Mouse (Mus musculus) lung, embryonic 14.5 days (tissue): Measurements from ENCODE around the gene Ralgps1. TPM values are rescaled to one million over a fixed set of nuclear protein-coding genes. Genes with fewer than 3 reads are reported as not detected.

ENCODE experiments used
- ATAC-seq: fragments of 200-750 bp; cut with Nextera tagmentation; 2 replicates; pipeline ENCODE4 v1.8.0; 2017; ENCODE audit warnings: mild to moderate bottlenecking, moderate TSS enrichment, moderate library complexity; ENCODE audit not compliant: insufficient read depth
- DNase-seq: peaks from one replicate; pipeline ENCODE4 v3.0.0-alpha.2; 2015
- H3K27ac ChIP-seq: fragments of 300-500 bp; sonication (generic); 2 replicates; pipeline ENCODE4 v1.5.1; 2014; ENCODE audit warnings: low read depth, mild to moderate bottlenecking, moderate library complexity
- H3K27me3 ChIP-seq: fragments of 300-500 bp; sonication (generic); 2 replicates; pipeline ENCODE4 v1.6.1; 2014; ENCODE audit warnings: low read length, control low read depth; ENCODE audit not compliant: insufficient read depth
- H3K36me3 ChIP-seq: fragments of 300-500 bp; sonication (generic); 2 replicates; pipeline ENCODE4 v1.6.1; 2014; ENCODE audit warnings: control low read depth; ENCODE audit not compliant: insufficient read depth
- H3K4me1 ChIP-seq: fragments of 300-500 bp; sonication (generic); 2 replicates; pipeline ENCODE4 v1.6.1; 2014; ENCODE audit warnings: antibody characterized with exemption, control low read depth; ENCODE audit not compliant: insufficient read depth
- H3K4me2 ChIP-seq: fragments of 300-500 bp; sonication (generic); 2 replicates; pipeline ENCODE4 v1.6.1; 2014; ENCODE audit warnings: mild to moderate bottlenecking
- H3K4me3 ChIP-seq: fragments of 300-500 bp; sonication (generic); 2 replicates; pipeline ENCODE4 v1.5.1; 2014; ENCODE audit warnings: low read depth, low read length
- H3K9ac ChIP-seq: fragments of 300-500 bp; sonication (generic); 2 replicates; pipeline ENCODE4 v1.6.1; 2014
- H3K9me3 ChIP-seq: fragments of 300-500 bp; sonication (generic); 2 replicates; pipeline ENCODE4 v1.6.1; 2016; ENCODE audit warnings: low read depth, low read length, control low read depth
- CTCF ChIP-seq: IDR thresholded peaks from 2 replicates; pipeline ENCODE4 v1.5.1; 2016; ENCODE audit warnings: antibody characterized with exemption, low read depth
- WGBS: fragments of 180-500 bp; shearing (Covaris S2); extraction: QIAGEN DNeasy Blood & Tissue Kit; methylation state at CpG from one replicate; pipeline ENCODE4 v1.1.7; 2014; 5-methylcytosine and 5-hydroxymethylcytosine counted together
- polyA plus RNA-seq: library from polyadenylated mRNA; unstranded; fragments of >200 nt; fragmentation: Nextera tagmentation; extraction: Ambion mirVana; gene quantifications from 2 replicates; pipeline ENCODE4 v1.2.1, GENCODE M21; 2014

Ralgps1 gene
- polyA plus RNA-seq, 1 experiment from 2014 or later, result 6.1 TPM

DNA sequence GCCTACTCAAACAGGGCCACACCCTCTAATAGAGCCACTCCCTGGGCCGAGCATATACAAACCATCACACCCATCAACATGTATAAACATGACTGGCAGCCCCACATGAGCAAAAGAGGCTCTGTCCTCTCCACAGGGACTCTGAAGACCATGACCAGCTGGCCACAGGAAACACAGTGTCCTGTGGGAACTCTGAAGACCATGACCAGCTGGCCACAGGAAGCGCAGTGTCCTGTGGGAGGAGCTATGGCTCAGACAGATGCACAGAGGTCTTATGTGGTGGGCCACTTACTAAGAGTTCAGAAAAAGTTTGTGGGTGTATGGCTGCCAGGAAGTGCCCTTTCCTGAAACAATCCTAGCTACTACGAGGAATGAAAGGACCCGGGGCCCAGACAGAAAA, 72.4 kb downstream of the Ralgps1 start:
- Histone ChIP-seq H3K27me3 (no peaks in the 10 kb centered on the region), H3K4me2 (no peak overlapping the region), H3K4me1 (peaks cover 4% of the 10 kb centered on the region; the same call in 1 of the 2 replicates), H3K27ac (no peak overlapping the region), H3K36me3 (no peaks in the 10 kb centered on the region), H3K9me3 (no peaks in the 10 kb centered on the region), H3K9ac (no peak overlapping the region), H3K4me3 (no peak overlapping the region)
- WGBS, result 77% methylated on average over 4 of the region's 4 CpGs
- no peak for TF ChIP-seq CTCF
- DNase-seq (peak; percentile 29), ATAC-seq (0 out of 2 replicates have a peak, but pooled peaks have one; percentile 11)

DNA sequence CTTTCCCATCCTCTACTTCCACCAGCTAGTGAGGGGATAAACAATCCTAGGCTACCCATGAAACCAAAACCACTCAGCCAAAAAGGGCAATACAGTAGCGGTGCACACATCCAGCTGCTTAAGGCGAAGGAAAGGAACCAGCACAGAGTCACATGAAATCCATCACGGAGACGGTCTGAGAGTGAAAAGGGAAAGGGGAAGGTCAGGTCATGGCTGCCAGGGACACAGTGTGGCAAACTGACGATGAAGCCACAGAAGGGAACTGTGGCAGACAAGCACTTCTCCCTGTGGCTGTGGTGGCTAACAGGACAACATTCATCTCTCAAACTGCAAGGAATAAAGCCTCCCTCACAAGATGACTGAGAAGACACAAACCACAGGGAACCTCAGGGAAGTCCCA, 76.2 kb downstream of the Ralgps1 start:
- Histone ChIP-seq H3K27ac (no peak overlapping the region), H3K9me3 (no peaks in the 10 kb centered on the region), H3K4me2 (no peak overlapping the region), H3K36me3 (no peaks in the 10 kb centered on the region), H3K4me1 (peaks cover 1% of the 10 kb centered on the region; the same call in 1 of the 2 replicates), H3K4me3 (no peak overlapping the region), H3K9ac (no peak overlapping the region), H3K27me3 (no peaks in the 10 kb centered on the region)
- DNase-seq (no peak), ATAC-seq (no peak)
- 67% methylated on average over 5 of the region's 5 CpGs for WGBS
- TF ChIP-seq CTCF, result no peak

DNA sequence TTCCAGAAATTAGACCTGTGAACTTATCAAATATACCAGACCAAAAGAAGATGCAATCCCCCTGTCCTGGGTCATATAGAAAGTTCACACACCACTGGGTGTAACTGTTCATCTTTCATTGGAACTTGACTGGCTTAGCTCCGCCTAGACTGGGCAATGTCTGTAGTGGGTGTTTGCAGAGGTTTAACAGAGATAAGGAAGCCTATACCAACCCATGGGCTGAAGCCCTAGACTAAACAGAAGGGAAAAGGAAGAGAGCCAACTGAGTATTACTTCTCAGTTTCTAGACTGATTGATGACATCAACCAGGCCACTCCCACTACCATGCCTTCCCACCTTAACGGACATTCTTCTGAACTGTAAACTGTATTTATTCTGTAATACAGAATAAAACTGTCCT, 79.2 kb downstream of the Ralgps1 start:
- no peaks in the 10 kb centered on the region for H3K4me1 ChIP-seq
- no peaks in the 10 kb centered on the region for H3K9me3 ChIP-seq
- H3K4me3 ChIP-seq, result no peak overlapping the region
- H3K9ac ChIP-seq, result no peak overlapping the region
- WGBS, result 47% methylated on average over 2 of the region's 2 CpGs
- DNase-seq, result no peak
- no peak for TF ChIP-seq CTCF
- no peak overlapping the region for H3K4me2 ChIP-seq
- no peak; the same call in 1 of the 2 replicates for ATAC-seq
- H3K36me3 ChIP-seq, result no peaks in the 10 kb centered on the region
- no peaks in the 10 kb centered on the region for H3K27me3 ChIP-seq
- H3K27ac ChIP-seq, result no peak overlapping the region

DNA sequence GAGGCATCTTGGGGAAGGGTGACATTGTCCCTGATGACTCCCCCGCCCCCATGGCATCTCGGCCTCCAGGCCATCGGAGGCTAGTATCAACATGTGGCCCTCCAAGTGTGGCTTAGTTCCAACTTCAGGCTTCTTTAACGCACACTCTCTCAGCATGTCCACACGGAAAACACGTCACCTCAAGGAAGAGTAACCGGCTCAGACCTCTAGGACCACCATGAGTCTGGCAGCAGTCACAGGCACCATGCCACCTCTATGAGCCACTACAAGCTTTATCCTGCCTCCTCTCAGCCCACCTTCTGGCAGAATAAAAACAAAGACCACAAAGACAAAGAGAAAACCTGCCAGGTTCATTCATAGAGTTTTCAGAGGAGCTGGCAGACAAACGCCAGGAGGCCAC, 80.8 kb downstream of the Ralgps1 start:
- H3K4me3 ChIP-seq, result no peak overlapping the region
- H3K36me3 ChIP-seq, result no peaks in the 10 kb centered on the region
- no peaks in the 10 kb centered on the region for H3K4me1 ChIP-seq
- no peak for DNase-seq
- no peak overlapping the region for H3K27ac ChIP-seq
- no peaks in the 10 kb centered on the region for H3K27me3 ChIP-seq
- no peak overlapping the region for H3K4me2 ChIP-seq
- no peaks in the 10 kb centered on the region for H3K9me3 ChIP-seq
- TF ChIP-seq CTCF, result no peak
- 82% methylated on average over 8 of the region's 8 CpGs for WGBS
- ATAC-seq, result no peak
- no peak overlapping the region for H3K9ac ChIP-seq

DNA sequence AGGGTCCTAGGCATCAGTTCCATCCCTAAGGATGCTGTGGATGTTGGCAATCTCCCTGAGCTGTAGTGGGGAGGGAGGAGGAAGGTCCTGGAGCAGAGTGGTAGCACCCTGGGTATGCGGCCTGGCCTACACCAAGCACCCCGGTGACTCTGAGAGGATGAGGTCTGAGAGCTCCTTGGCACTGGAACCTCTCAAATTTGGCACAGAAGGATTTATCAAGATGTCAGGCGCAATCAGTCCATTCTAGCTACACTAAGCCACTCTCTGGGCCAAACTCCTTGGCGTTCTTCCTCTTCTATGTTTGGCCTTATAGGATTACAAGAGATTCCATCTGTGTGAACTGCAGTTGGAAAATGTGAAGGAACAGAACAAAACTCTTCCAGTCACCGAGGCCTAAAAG, 82.4 kb downstream of the Ralgps1 start:
- H3K4me2 ChIP-seq, result no peak overlapping the region
- TF ChIP-seq CTCF, result no peak
- no peak for DNase-seq
- WGBS, result 86% methylated on average over 5 of the region's 5 CpGs
- no peak for ATAC-seq
- no peaks in the 10 kb centered on the region for H3K36me3 ChIP-seq
- H3K4me3 ChIP-seq, result no peak overlapping the region
- H3K9me3 ChIP-seq, result no peaks in the 10 kb centered on the region
- no peak overlapping the region for H3K27ac ChIP-seq
- H3K9ac ChIP-seq, result no peak overlapping the region
- no peaks in the 10 kb centered on the region for H3K4me1 ChIP-seq
- H3K27me3 ChIP-seq, result no peaks in the 10 kb centered on the region

DNA sequence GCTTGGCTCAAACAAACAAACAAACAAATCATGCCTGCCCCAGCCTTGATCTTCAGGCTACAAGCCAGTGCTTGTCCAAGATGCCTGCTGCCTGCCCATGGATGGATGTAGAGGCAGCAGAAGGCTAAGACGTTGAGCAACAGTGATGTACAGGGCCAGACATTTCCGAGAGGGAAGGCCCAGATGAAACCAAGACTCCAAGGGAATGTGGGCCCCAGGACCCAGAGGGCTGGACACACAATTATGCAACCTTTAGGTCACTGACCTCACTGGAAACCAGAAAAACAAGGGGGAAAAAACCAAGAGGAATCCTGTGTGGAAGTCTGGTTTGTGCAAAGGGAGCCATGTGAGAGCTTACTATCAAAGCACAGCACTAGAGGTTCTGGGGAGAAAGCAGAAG, 87.6 kb downstream of the Ralgps1 start:
- H3K27ac ChIP-seq, result no peak overlapping the region
- 65% methylated on average over 2 of the region's 2 CpGs for WGBS
- DNase-seq (no peak), ATAC-seq (no peak)
- no peak overlapping the region for H3K4me2 ChIP-seq
- H3K4me1 ChIP-seq, result 0 out of 2 replicates have a peak, but pooled peaks cover 3% of the 10 kb centered on the region
- TF ChIP-seq CTCF, result no peak
- H3K9ac ChIP-seq, result no peak overlapping the region
- H3K9me3 ChIP-seq, result no peaks in the 10 kb centered on the region
- no peaks in the 10 kb centered on the region for H3K27me3 ChIP-seq
- H3K4me3 ChIP-seq, result no peak overlapping the region
- H3K36me3 ChIP-seq, result no peaks in the 10 kb centered on the region

DNA sequence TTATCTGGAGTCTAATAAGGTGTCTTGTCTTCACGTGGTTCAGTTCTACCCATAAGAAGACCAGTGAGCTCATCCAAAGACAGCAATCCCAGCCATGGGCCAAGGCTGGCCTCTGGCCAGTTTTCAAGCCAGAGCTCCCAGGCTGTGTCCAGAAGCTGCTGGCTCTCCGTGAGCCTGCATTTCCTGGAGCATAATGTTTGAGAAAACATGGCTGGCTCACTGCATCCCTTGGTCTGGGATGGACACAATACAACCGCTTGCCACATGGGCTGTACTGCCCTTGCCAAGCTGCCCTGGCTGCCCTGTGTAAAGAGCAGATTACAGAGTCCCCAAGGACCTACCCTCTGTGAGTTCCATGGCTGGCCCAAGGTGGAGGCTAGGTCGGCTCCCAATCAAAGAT, 88.4 kb downstream of the Ralgps1 start:
- Histone ChIP-seq H3K27ac (no peak overlapping the region; the same call in 1 of the 2 replicates), H3K9me3 (no peaks in the 10 kb centered on the region), H3K4me1 (0 out of 2 replicates have a peak, but pooled peaks cover 3% of the 10 kb centered on the region), H3K9ac (no peak overlapping the region), H3K4me3 (no peak overlapping the region), H3K4me2 (no peak overlapping the region), H3K27me3 (no peaks in the 10 kb centered on the region), H3K36me3 (no peaks in the 10 kb centered on the region)
- peak; percentile 77 for ATAC-seq
- WGBS, result 55% methylated on average over 4 of the region's 4 CpGs
- no peak for TF ChIP-seq CTCF
- peak; percentile 83 for DNase-seq

DNA sequence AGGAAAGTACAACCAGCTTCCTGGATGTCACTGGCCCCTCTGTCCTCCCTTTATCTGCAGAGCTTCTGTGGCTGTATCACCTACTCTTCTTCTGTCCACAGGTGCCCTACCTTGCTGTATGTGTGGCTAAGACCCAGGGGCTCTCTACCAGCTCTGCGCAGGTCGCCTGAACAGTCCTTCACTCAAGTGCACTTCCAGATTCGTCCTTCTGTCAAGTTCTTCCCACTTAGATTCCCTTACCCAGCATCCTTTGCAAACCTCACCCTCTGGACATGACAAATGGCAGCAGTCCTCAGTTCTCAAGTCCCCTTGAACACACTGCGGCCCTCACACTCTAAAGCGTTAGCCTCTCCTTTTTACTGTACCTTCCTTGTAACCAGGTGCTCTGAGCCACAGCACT, 89.5 kb downstream of the Ralgps1 start:
- 0 out of 2 replicates have a peak, but pooled peaks cover 3% of the 10 kb centered on the region for H3K4me1 ChIP-seq
- H3K36me3 ChIP-seq, result no peaks in the 10 kb centered on the region
- no peak for DNase-seq
- 65% methylated on average over 5 of the region's 5 CpGs for WGBS
- H3K27ac ChIP-seq, result no peak overlapping the region
- no peak for ATAC-seq
- no peaks in the 10 kb centered on the region for H3K9me3 ChIP-seq
- no peak for TF ChIP-seq CTCF
- H3K27me3 ChIP-seq, result no peaks in the 10 kb centered on the region
- no peak overlapping the region for H3K4me3 ChIP-seq
- no peak overlapping the region for H3K4me2 ChIP-seq
- no peak overlapping the region for H3K9ac ChIP-seq
